Mouse (Mus musculus): ENCODE results near the gene Gal3st3.

DNA sequence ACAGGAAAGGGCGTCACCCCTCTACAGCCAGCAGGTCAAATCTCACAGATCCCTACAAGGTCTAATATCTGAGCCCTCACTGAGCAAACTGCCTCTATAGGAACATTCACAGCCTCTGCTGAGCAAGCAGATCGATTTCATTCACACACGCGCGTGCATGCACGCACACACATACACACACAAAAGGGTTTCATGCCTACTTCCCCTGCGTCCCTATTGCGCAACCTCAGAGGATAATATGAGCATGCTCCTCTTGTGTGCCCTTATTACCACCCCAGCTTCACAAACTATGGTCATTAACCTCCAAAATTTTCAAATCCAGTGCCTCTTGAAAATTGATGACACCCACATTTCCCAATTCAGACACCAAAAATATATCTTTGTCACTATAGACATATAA is 15.1 kb downstream of the Gal3st3 start:
- no peak for TF ChIP-seq CTCF (IDR thresholded peaks at IDR 0.05; ENCODE audit: control insufficient read depth, insufficient read depth, low read length)
- no peak for TF ChIP-seq POLR2A (IDR thresholded peaks at IDR 0.05; ENCODE audit: borderline replicate concordance, control insufficient read depth, low read depth, low read length)
